Mouse (Mus musculus) kidney, postnatal 10 days (tissue): ENCODE measurements around the gene Lypd5.
A peak's percentile ranks its signal among the peaks of the same experiment; 100 is the strongest.

Experiments
- DNase-seq: peaks from one replicate; pipeline ENCODE4 v3.0.0; 2021; ENCODE audit warnings: mixed read lengths

Lypd5 gene

GRCm38 (mm10) chr7:24361001-24361400, 12.0 kb downstream of the Lypd5 start:
- DNase-seq = no peak

- peak; percentile 38 for DNase-seq
Observed at GRCm38 (mm10) chr7:24363228-24363627, 14.2 kb downstream of the Lypd5 start.

- DNase-seq = peak; percentile 90
Observed at GRCm38 (mm10) chr7:24364827-24365226, 15.8 kb downstream of the Lypd5 start.

GRCm38 (mm10) chr7:24365258-24366014, 16.4 kb downstream of the Lypd5 start:
- DNase-seq = no peak

- no peak for DNase-seq
Observed at GRCm38 (mm10) chr7:24366716-24367632, 18.0 kb downstream of the Lypd5 start.

GRCm38 (mm10) chr7:24368226-24368625, 19.2 kb downstream of the Lypd5 start:
- DNase-seq = no peak

- no peak for DNase-seq
Observed at GRCm38 (mm10) chr7:24368946-24369345, 19.9 kb downstream of the Lypd5 start.

GRCm38 (mm10) chr7:24369731-24370541, 20.9 kb downstream of the Lypd5 start, which contains the start of gene Kcnn4:
Kcnn4 (plus strand) TSS chr7:24370263.
- DNase-seq = no peak

- DNase-seq = no peak
Observed at GRCm38 (mm10) chr7:24371012-24371808, 22.2 kb downstream of the Lypd5 start.

GRCm38 (mm10) chr7:24371809-24372145, 22.8 kb downstream of the Lypd5 start:
- no peak for DNase-seq

- DNase-seq = peak; percentile 21
Observed at GRCm38 (mm10) chr7:24372300-24372699, 23.3 kb downstream of the Lypd5 start.

- no peak for DNase-seq
Observed at GRCm38 (mm10) chr7:24372786-24373185, 23.8 kb downstream of the Lypd5 start.

GRCm38 (mm10) chr7:24373538-24374379, 24.8 kb downstream of the Lypd5 start:
- DNase-seq = peak; percentile 59

GRCm38 (mm10) chr7:24376456-24376855, 27.5 kb downstream of the Lypd5 start:
- DNase-seq = no peak

GRCm38 (mm10) chr7:24377091-24377865, 28.3 kb downstream of the Lypd5 start:
- peak; percentile 42 for DNase-seq

GRCm38 (mm10) chr7:24378049-24378701, 29.2 kb downstream of the Lypd5 start:
- no peak for DNase-seq

- DNase-seq = no peak
Observed at GRCm38 (mm10) chr7:24379934-24380333, 30.9 kb downstream of the Lypd5 start.

GRCm38 (mm10) chr7:24380370-24380769, 31.4 kb downstream of the Lypd5 start:
- no peak for DNase-seq

- DNase-seq = no peak
Observed at GRCm38 (mm10) chr7:24382730-24383372, 33.9 kb downstream of the Lypd5 start.
